Mouse (Mus musculus) limb, embryonic 10.5 days (tissue): Measurements from ENCODE around the gene Klf13. TPM values are rescaled to one million over a fixed set of nuclear protein-coding genes. Genes with fewer than 3 reads are reported as not detected.

ENCODE experiments used
- DNase-seq: peaks from one replicate; pipeline ENCODE4 v3.0.0-alpha.2; 2017; ENCODE audit warnings: low spot score
- H3K27ac ChIP-seq: fragments of 300-500 bp; sonication (generic); 2 replicates; pipeline ENCODE4 v1.5.1; 2016; ENCODE audit warnings: mild to moderate bottlenecking
- H3K27me3 ChIP-seq: fragments of 300-500 bp; sonication (generic); 2 replicates; pipeline ENCODE4 v1.6.1; 2016; ENCODE audit warnings: low read depth, mild to moderate bottlenecking; ENCODE audit not compliant: poor library complexity, severe bottlenecking
- H3K36me3 ChIP-seq: fragments of 300-500 bp; sonication (generic); 2 replicates; pipeline ENCODE4 v1.6.1; 2016; ENCODE audit warnings: mild to moderate bottlenecking, moderate library complexity
- H3K4me1 ChIP-seq: fragments of 300-500 bp; sonication (generic); 2 replicates; pipeline ENCODE4 v1.6.1; 2016
- H3K4me3 ChIP-seq: fragments of 300-500 bp; sonication (generic); 2 replicates; pipeline ENCODE4 v1.5.1; 2016; ENCODE audit warnings: mild to moderate bottlenecking, moderate library complexity
- H3K9me3 ChIP-seq: fragments of 300-500 bp; sonication (generic); replicated peaks from 2 replicates; pipeline ENCODE4 v1.6.1; 2016; ENCODE audit warnings: mild to moderate bottlenecking
- WGBS: fragments of 180-500 bp; shearing (Covaris S2); methylation state at CpG from one replicate; pipeline ENCODE4 v1.1.7; 2016; 5-methylcytosine and 5-hydroxymethylcytosine counted together
- polyA plus RNA-seq: library from polyadenylated mRNA; unstranded; fragments of >200 nt; fragmentation: Nextera tagmentation; extraction: Ambion mirVana; gene quantifications from 2 replicates; pipeline ENCODE4 v1.2.1, GENCODE M21; 2016

The Klf13 gene
- polyA plus RNA-seq, 1 experiment from 2014 or later: 17.9 TPM

DNA sequence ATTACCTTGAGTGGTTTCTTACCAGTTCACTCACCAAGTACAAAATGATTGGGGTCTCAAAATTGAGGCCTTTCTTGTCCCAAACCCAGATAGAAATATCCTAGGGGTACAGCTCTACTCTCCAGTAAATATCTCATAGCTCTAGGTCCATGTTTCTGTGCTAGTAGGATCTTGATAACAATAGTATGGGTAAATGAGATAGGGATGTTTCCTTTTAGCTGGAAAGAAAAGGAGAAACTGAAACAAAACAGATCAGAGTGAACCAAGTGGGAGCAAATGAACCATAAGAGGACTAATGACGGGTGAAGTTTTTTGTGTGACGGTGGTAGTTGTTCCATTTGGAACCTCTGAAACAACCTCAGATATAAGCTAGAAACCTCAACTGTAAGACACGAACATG is 2.3 kb upstream of the Klf13 start:
- H3K27me3 ChIP-seq: 0 out of 2 replicates have a peak, but pooled peaks cover 3% of the 10 kb centered on the region
- H3K4me1 ChIP-seq: peaks cover 29% of the 10 kb centered on the region
- H3K4me3 ChIP-seq: no peak overlapping the region
- no peaks in the 10 kb centered on the region for H3K9me3 ChIP-seq
- no peaks in the 10 kb centered on the region for H3K36me3 ChIP-seq
- no peak overlapping the region for H3K27ac ChIP-seq
- no peak for DNase-seq
- WGBS: 95% methylated on average over 3 of the region's 3 CpGs

DNA sequence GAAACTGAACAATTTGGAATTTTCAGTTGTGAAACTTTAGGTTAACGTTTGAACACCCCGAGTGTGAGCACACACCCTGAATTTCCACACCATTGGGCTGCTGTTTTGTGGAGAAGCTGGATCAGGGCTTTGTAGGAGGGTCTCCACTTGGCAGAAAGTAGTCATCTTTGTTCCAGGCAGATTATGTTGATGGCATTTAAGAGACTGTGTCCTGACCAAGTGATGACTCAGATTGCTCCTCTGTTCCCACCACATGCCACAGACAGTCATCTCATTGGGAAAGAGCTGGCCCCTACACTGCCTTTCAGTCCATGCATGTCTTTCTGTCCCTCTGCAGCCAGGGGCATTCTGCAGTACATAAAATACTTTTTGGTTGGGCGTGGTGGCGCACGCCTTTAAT is 1.6 kb upstream of the Klf13 start:
- Histone ChIP-seq H3K36me3 (no peaks in the 10 kb centered on the region), H3K4me1 (peaks cover 37% of the 10 kb centered on the region), H3K4me3 (peak overlapping the region; percentile 86; the same call in 1 of the 2 replicates), H3K27me3 (0 out of 2 replicates have a peak, but pooled peaks cover 3% of the 10 kb centered on the region), H3K27ac (no peak overlapping the region), H3K9me3 (no peaks in the 10 kb centered on the region)
- 89% methylated on average over 5 of the region's 5 CpGs for WGBS
- no peak for DNase-seq

DNA sequence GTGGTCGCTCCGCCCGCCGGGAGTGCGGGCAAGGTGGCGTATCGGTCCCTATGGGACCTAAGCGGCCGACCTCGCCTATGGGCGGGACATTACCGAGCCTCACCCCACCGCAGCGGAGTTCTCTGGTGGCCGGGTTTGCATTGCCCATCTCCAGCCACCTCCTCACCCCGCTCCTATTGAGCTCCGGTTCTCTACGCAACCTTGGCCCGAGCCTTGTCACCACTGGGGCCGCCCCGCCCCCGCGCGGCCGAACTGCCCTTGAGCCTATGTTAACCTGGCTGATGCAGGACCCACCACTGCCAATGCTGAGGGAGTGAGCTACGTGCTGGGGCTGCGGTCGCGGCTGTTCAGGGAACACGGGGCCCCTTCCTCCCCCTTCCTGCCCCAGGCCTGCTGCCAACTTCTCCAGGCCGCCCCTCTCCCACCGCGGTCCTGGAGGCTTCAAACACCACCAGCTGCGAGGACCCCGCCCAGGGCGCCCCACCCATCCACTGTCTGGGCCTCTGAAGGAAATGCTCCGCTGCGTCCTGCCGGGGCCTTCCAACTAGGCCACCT is 759 bp upstream of the Klf13 start:
- 1% methylated on average over 38 of the region's 39 CpGs for WGBS
- H3K27ac ChIP-seq: peak overlapping the region; percentile 97
- H3K4me3 ChIP-seq: peak overlapping the region; percentile 86
- H3K36me3 ChIP-seq: no peaks in the 10 kb centered on the region
- no peaks in the 10 kb centered on the region for H3K9me3 ChIP-seq
- H3K4me1 ChIP-seq: peaks cover 44% of the 10 kb centered on the region
- peak; percentile 81 for DNase-seq
- 0 out of 2 replicates have a peak, but pooled peaks cover 3% of the 10 kb centered on the region for H3K27me3 ChIP-seq

DNA sequence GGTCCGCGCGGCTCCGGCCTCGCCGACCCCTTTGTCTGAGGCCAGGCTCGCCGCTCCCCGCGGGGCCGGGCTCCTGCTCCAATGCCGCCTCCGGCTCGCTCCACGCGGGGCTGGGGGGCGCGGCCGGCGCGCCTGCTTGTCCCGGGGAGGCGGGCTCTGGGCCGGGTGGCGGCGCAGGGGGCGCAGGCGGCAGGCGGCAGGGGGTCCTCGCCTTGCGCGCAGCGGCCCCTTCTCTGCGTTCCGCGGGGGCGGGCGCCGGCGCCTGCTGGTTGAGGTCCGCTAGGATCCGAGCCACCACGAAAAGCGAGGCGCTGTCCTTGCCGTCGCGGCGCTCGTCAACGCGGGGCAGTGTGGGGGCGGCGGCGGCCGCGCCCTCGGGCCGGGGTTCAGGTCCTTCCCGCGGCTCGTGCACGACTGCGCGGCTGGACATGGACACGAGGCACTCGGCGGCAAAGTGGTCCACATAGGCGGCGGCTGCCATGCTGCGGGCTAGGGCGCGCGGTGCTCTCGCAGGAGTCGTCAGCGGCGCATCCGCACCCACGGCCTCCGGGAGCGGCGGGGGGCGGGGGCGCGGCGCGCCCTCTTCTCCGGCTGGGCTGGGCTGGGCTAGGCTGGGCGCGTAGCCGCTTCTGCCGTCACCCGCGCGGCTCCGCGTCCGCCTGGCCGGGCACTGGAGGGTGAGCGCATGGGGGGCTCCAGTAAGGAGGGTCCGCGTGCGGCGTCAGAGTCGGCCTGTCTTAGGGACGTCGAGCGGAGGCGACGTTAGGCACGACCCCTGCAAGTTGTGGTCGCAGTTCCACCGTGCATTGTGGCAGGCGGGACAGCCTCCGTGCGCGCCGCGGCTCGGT is 425 bp downstream of the Klf13 start:
- H3K4me1 ChIP-seq: peaks cover 45% of the 10 kb centered on the region
- H3K9me3 ChIP-seq: no peaks in the 10 kb centered on the region
- peak overlapping the region; percentile 86 for H3K4me3 ChIP-seq
- no peaks in the 10 kb centered on the region for H3K36me3 ChIP-seq
- DNase-seq: no peak
- H3K27ac ChIP-seq: peak overlapping the region; percentile 97
- WGBS: under 1% methylated on average over 114 of the region's 121 CpGs
- H3K27me3 ChIP-seq: 0 out of 2 replicates have a peak, but pooled peaks cover 3% of the 10 kb centered on the region

DNA sequence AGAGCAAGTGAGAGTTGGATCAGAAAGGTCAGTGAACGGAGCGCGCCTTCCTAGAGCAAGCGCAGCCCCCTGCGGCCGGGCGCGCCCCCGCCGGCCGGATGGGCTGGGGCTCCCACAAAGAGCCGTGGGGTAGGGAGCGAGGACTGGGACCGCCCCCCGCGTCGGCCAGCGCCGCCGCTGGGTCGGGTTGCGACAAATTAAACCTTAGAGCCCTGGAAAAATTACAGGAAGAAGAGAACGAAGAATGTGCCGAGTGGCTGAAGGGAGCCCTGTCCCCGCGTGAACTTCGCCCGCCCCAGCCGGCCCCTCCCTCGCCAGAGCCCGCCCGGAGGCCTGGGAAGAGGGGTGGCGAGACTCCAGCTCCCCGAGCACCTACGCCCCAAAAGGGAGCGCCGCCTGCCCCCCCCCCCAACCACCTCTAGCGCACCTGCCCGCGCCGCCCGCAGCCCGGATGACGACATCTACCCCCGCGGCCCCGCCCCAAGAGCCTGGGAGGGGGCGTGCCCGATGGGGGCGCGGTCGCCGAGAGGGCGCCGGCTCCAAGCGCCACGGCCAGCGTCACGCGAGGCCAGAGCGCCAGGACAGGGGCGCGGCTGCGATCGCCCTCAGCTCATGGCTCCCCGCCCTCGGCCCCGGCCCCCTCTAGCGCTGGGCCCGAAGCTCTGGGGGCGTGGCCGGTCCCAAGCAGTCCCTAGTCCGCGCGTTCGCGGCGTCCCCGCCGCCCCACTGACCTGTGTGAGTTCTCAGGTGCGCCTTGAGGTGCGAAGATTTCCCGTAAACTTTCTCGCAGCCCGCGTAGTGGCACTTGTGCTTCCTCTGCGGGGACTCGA is 1.3 kb downstream of the Klf13 start:
- H3K27me3 ChIP-seq: 0 out of 2 replicates have a peak, but pooled peaks cover 3% of the 10 kb centered on the region
- H3K9me3 ChIP-seq: no peaks in the 10 kb centered on the region
- WGBS: under 1% methylated on average over 86 of the region's 88 CpGs
- peak overlapping the region; percentile 97 for H3K27ac ChIP-seq
- H3K4me1 ChIP-seq: peaks cover 45% of the 10 kb centered on the region
- H3K4me3 ChIP-seq: peak overlapping the region; percentile 86
- DNase-seq: peak; percentile 82
- no peaks in the 10 kb centered on the region for H3K36me3 ChIP-seq

DNA sequence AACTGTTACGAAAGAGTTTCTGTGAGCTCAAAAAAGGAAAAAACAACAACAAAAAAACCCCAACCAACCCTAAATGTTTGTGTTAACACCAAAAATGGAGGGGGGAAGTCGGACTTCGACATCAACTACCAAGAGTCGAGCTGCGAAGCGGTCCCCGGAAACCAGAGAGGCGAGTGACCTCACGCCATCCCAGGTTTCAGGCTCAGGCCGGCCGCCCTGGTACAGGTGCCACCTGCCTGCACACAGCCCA is 1.8 kb downstream of the Klf13 start:
- no peak for DNase-seq
- Histone ChIP-seq H3K4me1 (peaks cover 45% of the 10 kb centered on the region), H3K4me3 (peak overlapping the region; percentile 86), H3K9me3 (no peaks in the 10 kb centered on the region), H3K27ac (peak overlapping the region; percentile 97; the same call in 1 of the 2 replicates), H3K36me3 (no peaks in the 10 kb centered on the region), H3K27me3 (0 out of 2 replicates have a peak, but pooled peaks cover 3% of the 10 kb centered on the region)
- WGBS: under 1% methylated on average over 11 of the region's 11 CpGs

DNA sequence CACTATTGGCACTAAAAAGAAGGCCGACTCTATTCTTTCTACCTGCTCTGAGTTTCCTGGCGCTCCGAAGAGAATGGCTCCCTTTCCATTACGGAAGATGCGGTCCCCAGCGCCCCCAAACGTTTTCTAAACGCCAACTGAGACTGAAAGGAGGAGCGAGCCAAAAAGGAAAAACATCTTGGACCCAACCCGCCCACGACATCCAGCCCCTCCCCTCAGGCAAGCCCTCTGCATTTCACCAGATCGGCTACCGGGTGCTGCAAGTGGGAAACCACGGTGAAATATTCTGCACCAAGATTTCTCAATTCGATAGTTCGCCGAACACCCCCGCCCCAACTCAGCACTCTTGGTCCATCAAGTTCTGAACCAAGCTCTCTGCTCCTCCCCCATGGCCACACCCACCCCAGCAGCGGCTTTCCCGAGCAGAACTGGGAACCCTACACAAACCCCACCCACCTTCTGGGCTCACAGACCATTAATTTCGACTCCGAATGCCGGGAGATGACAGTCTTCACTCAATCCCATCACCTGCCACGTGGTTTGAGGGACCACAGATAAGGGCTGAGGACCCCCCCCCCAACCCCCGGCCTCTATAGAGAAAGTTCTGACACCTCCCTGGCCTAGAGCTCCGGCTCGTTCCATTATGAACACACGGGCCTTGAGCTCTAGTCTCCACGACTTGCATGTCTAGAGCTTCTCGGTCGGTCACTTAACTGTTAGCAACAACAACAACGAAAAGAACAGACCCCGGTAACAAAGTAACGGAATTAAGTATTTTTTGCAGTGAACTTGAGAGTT is 2.3 kb downstream of the Klf13 start:
- H3K4me3 ChIP-seq: peak overlapping the region; percentile 86
- peak; percentile 70 for DNase-seq
- H3K36me3 ChIP-seq: no peaks in the 10 kb centered on the region
- 1% methylated on average over 34 of the region's 34 CpGs for WGBS
- H3K27ac ChIP-seq: peak overlapping the region; percentile 97
- H3K4me1 ChIP-seq: peaks cover 45% of the 10 kb centered on the region
- H3K27me3 ChIP-seq: no peaks in the 10 kb centered on the region
- H3K9me3 ChIP-seq: no peaks in the 10 kb centered on the region

DNA sequence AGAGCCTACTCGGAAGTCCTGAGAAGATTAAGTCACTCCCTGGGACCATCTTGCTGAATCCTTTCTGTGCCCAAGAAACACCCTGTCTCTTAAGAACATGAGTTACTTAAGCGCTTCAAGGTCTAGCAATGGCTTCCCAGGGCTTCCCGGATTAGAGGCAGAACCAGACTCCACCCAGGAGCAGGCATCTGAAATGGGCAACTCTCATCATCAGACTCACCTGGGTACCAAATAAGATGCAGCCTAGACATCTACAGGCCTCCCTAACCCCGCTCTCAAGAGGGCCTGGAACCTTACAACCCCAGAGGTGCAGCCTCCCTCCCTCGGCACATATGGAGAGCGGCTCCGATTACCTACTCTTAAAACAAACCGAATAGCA is 2.9 kb downstream of the Klf13 start:
- Histone ChIP-seq H3K36me3 (no peaks in the 10 kb centered on the region), H3K9me3 (no peaks in the 10 kb centered on the region), H3K4me1 (peaks cover 45% of the 10 kb centered on the region), H3K27me3 (no peaks in the 10 kb centered on the region), H3K4me3 (peak overlapping the region; percentile 86), H3K27ac (peak overlapping the region; percentile 25)
- WGBS: 19% methylated on average over 8 of the region's 8 CpGs
- DNase-seq: no peak

DNA sequence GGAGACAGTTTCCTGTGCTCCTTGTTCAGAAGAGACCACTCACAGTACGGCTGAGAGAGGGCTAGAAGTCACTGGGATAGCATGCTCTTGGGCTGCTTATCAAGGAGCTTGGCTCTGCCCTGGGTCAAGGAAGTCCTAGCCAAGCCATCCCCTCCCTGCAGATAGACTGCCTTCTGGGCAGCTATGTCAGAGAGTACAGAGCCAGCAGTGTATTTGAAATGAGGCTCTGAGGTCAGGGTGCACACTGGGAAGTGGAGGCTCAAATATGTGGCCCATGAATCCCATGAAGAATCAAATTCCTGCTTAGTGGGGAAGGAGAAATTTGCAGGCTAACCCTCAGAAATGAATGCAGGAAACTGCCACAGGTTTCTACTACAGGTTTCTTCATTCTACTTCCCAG is 4.2 kb downstream of the Klf13 start:
- Histone ChIP-seq H3K4me3 (no peak overlapping the region), H3K36me3 (no peaks in the 10 kb centered on the region), H3K27ac (no peak overlapping the region), H3K4me1 (peaks cover 40% of the 10 kb centered on the region), H3K9me3 (no peaks in the 10 kb centered on the region), H3K27me3 (no peaks in the 10 kb centered on the region)
- 74% methylated on average over 1 of the region's 1 CpGs for WGBS
- DNase-seq: no peak

DNA sequence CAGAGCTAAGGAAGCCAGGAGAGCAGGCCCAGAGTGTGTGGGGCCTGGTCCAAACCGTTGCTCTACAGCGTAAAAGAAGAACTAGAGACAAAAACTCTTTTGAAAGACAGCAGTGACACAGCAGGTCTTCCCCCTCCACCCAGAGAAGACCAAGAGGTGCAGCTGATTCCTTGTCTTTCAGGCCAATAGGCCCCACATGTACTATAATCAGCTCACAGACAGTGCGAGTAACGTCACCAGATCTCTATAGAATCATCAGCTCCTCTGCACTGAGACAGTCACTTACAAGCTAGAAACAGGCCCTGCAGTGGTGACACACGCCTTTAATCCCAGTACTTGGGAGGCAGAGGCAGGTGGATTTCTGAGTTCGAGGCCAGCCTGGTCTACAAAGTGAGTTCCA is 4.8 kb downstream of the Klf13 start:
- no peaks in the 10 kb centered on the region for H3K36me3 ChIP-seq
- no peaks in the 10 kb centered on the region for H3K9me3 ChIP-seq
- WGBS: 90% methylated on average over 6 of the region's 6 CpGs
- DNase-seq: no peak
- no peaks in the 10 kb centered on the region for H3K27me3 ChIP-seq
- H3K4me3 ChIP-seq: no peak overlapping the region
- H3K4me1 ChIP-seq: peaks cover 36% of the 10 kb centered on the region
- H3K27ac ChIP-seq: no peak overlapping the region

DNA sequence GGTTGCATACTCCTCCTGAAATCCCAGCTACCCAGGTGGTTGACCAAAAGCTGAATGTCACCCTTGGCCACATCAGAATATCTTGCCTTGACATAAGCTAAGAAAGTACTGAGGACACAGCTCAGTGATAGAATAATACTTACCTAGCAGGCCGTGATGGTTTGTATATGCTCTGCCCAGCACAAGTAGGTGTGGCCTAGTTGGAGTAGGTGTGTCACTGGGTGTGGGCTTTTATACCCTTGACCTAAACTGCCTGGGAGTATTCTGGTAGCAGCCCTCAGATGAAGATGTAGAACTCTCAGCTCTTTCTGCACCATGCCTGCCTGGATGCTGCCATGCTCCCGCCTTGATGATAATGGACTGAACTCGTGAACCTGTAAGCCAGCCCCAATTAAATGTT is 6.3 kb downstream of the Klf13 start:
- no peak overlapping the region for H3K27ac ChIP-seq
- no peaks in the 10 kb centered on the region for H3K36me3 ChIP-seq
- no peak for DNase-seq
- 94% methylated on average over 3 of the region's 3 CpGs for WGBS
- no peaks in the 10 kb centered on the region for H3K9me3 ChIP-seq
- H3K4me1 ChIP-seq: peaks cover 25% of the 10 kb centered on the region
- H3K27me3 ChIP-seq: no peaks in the 10 kb centered on the region
- H3K4me3 ChIP-seq: no peak overlapping the region

DNA sequence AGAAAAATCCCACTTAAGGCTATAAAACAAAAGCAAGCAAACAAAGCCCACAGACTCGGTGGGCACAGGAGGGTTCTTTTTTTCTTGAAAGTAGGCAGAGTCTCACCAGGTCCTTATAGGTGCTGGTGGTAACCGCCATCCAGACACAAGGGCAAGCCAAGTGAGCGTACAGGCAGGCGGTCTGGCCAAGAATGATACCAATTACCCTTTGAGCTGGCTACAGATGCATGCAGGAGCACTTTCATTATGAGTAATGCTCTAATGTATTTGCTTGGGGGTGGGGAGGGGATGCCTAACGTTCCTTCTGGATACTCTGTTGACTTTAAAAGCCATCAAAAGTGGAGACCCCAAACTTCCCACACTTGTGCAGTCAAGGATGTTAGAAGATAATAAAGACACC is 7.9 kb downstream of the Klf13 start:
- Histone ChIP-seq H3K4me1 (peaks cover 23% of the 10 kb centered on the region), H3K27ac (no peak overlapping the region), H3K9me3 (no peaks in the 10 kb centered on the region), H3K36me3 (no peaks in the 10 kb centered on the region), H3K27me3 (no peaks in the 10 kb centered on the region), H3K4me3 (no peak overlapping the region)
- WGBS: 91% methylated on average over 5 of the region's 5 CpGs
- DNase-seq: no peak
